ENCODE assay signal across 13 mouse cellular contexts in the genomic region with DNA sequence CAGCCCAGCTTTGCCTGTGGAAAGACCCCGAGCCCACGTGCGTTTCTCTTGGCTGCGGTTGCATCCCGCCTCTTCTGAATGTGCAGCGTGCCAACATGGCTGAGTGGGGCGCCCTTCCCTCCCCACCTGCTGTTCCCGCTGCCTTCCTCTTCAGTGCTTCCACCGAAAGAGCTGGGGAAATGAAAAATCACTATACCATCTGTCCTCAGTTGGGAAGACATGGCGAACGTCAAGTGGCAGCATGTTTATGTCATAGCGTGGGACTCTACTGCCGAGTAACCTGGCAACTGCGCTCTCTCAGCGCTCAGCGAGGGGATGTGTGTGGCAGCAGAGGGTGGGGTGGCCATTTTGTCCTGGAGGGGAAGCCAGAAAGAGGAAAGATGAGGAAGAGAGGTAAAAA. TPM values are rescaled to one million over a fixed set of nuclear protein-coding genes. Genes with fewer than 3 reads are reported as not detected.
A peak's percentile ranks its signal among the peaks of the same experiment; 100 is the strongest.
DNase-seq lines count a peak whose midpoint lies in the region; ATAC-seq and TF ChIP-seq lines count a peak whose summit lies in the region.
"Had no signal": no experiment of that assay in that cellular context is flagged by ENCODE, and none has a peak within 500 bp of the region (broad histone marks: within the 10 kb centered on the region; RNA-seq: fewer than 3 reads in every experiment).

No protein-coding gene starts in this region.

- H3K27me3 ChIP-seq in forebrain, embryonic 13.5 days, result no peaks in the 10 kb centered on the region
- H3K27me3 ChIP-seq in forebrain, embryonic 12.5 days, result no peaks in the 10 kb centered on the region
- H3K27me3 ChIP-seq in midbrain, embryonic 11.5 days (ENCODE audit: control insufficient read depth, insufficient read depth, low read length), result no peaks in the 10 kb centered on the region

- intact Hi-C loops in left cerebral cortex, postnatal 4 days (cut with DNase I), result no loop called here

- no peaks in the 10 kb centered on the region for H3K36me3 ChIP-seq in forebrain, embryonic 13.5 days (ENCODE audit: poor library complexity, severe bottlenecking)
- no peaks in the 10 kb centered on the region for H3K36me3 ChIP-seq in forebrain, embryonic 12.5 days (replicated peaks)
- no peaks in the 10 kb centered on the region for H3K36me3 ChIP-seq in midbrain, embryonic 11.5 days (ENCODE audit: control insufficient read depth, insufficient read depth, low read length)
- H3K36me3 ChIP-seq: hindbrain, embryonic 10.5 days had no signal

- H3K27ac ChIP-seq in forebrain, embryonic 13.5 days, result peak overlapping the region; percentile 71
- H3K27ac ChIP-seq in forebrain, embryonic 12.5 days, result no peak overlapping the region
- H3K27ac ChIP-seq in midbrain, embryonic 11.5 days (ENCODE audit: low read depth, low read length), result no peak overlapping the region
- H3K27ac ChIP-seq: hindbrain, embryonic 10.5 days had no signal

- TF ChIP-seq CTCF in brain, embryonic 14.5 days (IDR thresholded peaks at IDR 0.05; ENCODE audit: borderline replicate concordance, extremely low read depth, insufficient read depth, insufficient read length), result no peak

- TF ChIP-seq POLR2A in brain, embryonic 14.5 days (IDR thresholded peaks at IDR 0.05; ENCODE audit: borderline replicate concordance, extremely low read depth, insufficient read depth, insufficient read length, poor library complexity, severe bottlenecking), result no peak

- no peak overlapping the region for H3K4me2 ChIP-seq in forebrain, embryonic 13.5 days
- no peak overlapping the region for H3K4me2 ChIP-seq in forebrain, embryonic 12.5 days
- H3K4me2 ChIP-seq in midbrain, embryonic 11.5 days, result no peak overlapping the region

- H3K4me3 ChIP-seq in forebrain, embryonic 13.5 days, result no peak overlapping the region
- H3K4me3 ChIP-seq in forebrain, embryonic 12.5 days (replicated peaks), result no peak overlapping the region
- H3K4me3 ChIP-seq in midbrain, embryonic 11.5 days (ENCODE audit: low read depth, low read length), result no peak overlapping the region
- H3K4me3 ChIP-seq: hindbrain, embryonic 10.5 days; megakaryocyte, embryonic 14.5 days had no signal

- peak; percentile 81; the same call in 1 of the 2 replicates for ATAC-seq in forebrain, embryonic 13.5 days
- ATAC-seq in forebrain, embryonic 12.5 days (ENCODE audit: low FRiP score), result no peak
- no peak for ATAC-seq in erythroid progenitor cell, adult 5-6 weeks (replicated peaks; ENCODE audit: low FRiP score, poor library complexity, severe bottlenecking)
- no peak for ATAC-seq in midbrain, embryonic 11.5 days (ENCODE audit: low FRiP score)
- ATAC-seq: activated CD4-positive, CD25-positive, alpha-beta regulatory T cell, adult 4 months had no signal

- peak; percentile 86 for DNase-seq in brain, embryonic 14.5 days (ENCODE audit: low read depth)
- DNase-seq in layer of hippocampus, adult 9-10 months (ENCODE audit: low spot score), result peak; percentile 58
- DNase-seq in left cerebral cortex, postnatal 4 days, result peak; percentile 79
- no peak for DNase-seq in adrenal gland, postnatal 36 days
- DNase-seq in midbrain, embryonic 11.5 days (ENCODE audit: low spot score, missing footprints), result no peak
- DNase-seq: kidney, adult 18-20 months; thymus, postnatal 14 days had no signal

- no peak overlapping the region for H3K9ac ChIP-seq in forebrain, embryonic 13.5 days
- H3K9ac ChIP-seq in forebrain, embryonic 12.5 days, result no peak overlapping the region
- H3K9ac ChIP-seq in midbrain, embryonic 11.5 days (ENCODE audit: low read length), result no peak overlapping the region

- no peaks in the 10 kb centered on the region; the same call in 1 of the 2 replicates for H3K9me3 ChIP-seq in forebrain, embryonic 13.5 days (replicated peaks)
- H3K9me3 ChIP-seq in forebrain, embryonic 12.5 days, result no peaks in the 10 kb centered on the region
- no peaks in the 10 kb centered on the region for H3K9me3 ChIP-seq in midbrain, embryonic 11.5 days (ENCODE audit: control insufficient read depth, low read length)
- H3K9me3 ChIP-seq: hindbrain, embryonic 10.5 days had no signal

- peaks cover 14% of the 10 kb centered on the region for H3K4me1 ChIP-seq in forebrain, embryonic 13.5 days
- no peaks in the 10 kb centered on the region for H3K4me1 ChIP-seq in forebrain, embryonic 12.5 days
- H3K4me1 ChIP-seq in midbrain, embryonic 11.5 days (ENCODE audit: control insufficient read depth, insufficient read depth, low read length), result peaks cover 2% of the 10 kb centered on the region; the same call in 1 of the 2 replicates

- WGBS in forebrain, embryonic 13.5 days, result 77% methylated on average over 16 of the region's 16 CpGs
- WGBS in forebrain, embryonic 12.5 days, result 89% methylated on average over 16 of the region's 16 CpGs
- WGBS in midbrain, embryonic 11.5 days, result 91% methylated on average over 16 of the region's 16 CpGs

RNA-seq across cellular contexts. Expression of a gene that starts 23.6 kb away (rescaled TPM):
- polyA plus RNA-seq in forebrain, embryonic 13.5 days (2015; fragmentation: Nextera tagmentation; extraction: Ambion mirVana), result 95.2 and 104 TPM in 2 replicates
- polyA plus RNA-seq in forebrain, embryonic 12.5 days (2016; fragmentation: Nextera tagmentation; extraction: Ambion mirVana), result 94.7 and 96.2 TPM in 2 replicates
- 46.7 and 59.3 TPM in 2 replicates for polyA plus RNA-seq in brain, embryonic 14.5 days (2012; rRNA removed)
- 10 to 100 TPM; 73.4 to 83.3 TPM for total RNA-seq in left cerebral cortex, postnatal 4 days (2021)
- 7.1 and 8.6 TPM in 2 replicates for total RNA-seq in erythroid progenitor cell, adult 5-6 weeks (2015; ENCODE audit: low replicate concordance)
- total RNA-seq in erythroid progenitor cell, adult 5-6 weeks (2017; ENCODE audit: low replicate concordance), result 13.3 and 17.8 TPM in 2 replicates
- total RNA-seq in adrenal gland, postnatal 36 days (2021), result 100 to 1,000 TPM; 110 to 120 TPM
- 95.5 and 105 TPM in 2 replicates for polyA plus RNA-seq in midbrain, embryonic 11.5 days (2014; fragmentation: Nextera tagmentation; extraction: Ambion mirVana)

Comparison
In these comparisons a context has a peak if more than half of its experiments do, and no peak if none do; other contexts are left out.
1. DNase-seq: peak in brain, embryonic 14.5 days (single experiment), layer of hippocampus, adult 9-10 months (single experiment) and left cerebral cortex, postnatal 4 days (single experiment); none in adrenal gland, postnatal 36 days (0 of 2) and midbrain, embryonic 11.5 days (single experiment).